27 mouse cellular contexts compared by ENCODE assay signal in genomic region chr16:84800038-84800437, GRCm38 (mm10). TPM values are rescaled to one million over a fixed set of nuclear protein-coding genes. Genes with fewer than 3 reads are reported as not detected.
DNase-seq lines count a peak whose midpoint lies in the region; ATAC-seq and TF ChIP-seq lines count a peak whose summit lies in the region.
"Had no signal": no experiment of that assay in that cellular context is flagged by ENCODE, and none has a peak within 500 bp of the region (broad histone marks: within the 10 kb centered on the region; RNA-seq: fewer than 3 reads in every experiment).

No protein-coding gene starts in this region.

- DNase-seq in heart, adult 2 months, result no peak
- DNase-seq in heart, adult 8-10 months (ENCODE audit: low spot score), result no peak
- peak; percentile 11 for DNase-seq in CD4-positive, CD25-positive, alpha-beta regulatory T cell, adult 2 months (ENCODE audit: low read depth, low spot score)
- DNase-seq in retina, embryonic 14.5 days (ENCODE audit: low spot score), result no peak
- DNase-seq in adrenal gland, postnatal 36 days, result no peak
- DNase-seq: adrenal gland, adult 2 months; adrenal gland, postnatal 14 days; B cell, adult 2 months; cerebellum, adult 18-20 months; cerebellum, adult 9-10 months; cerebellum, postnatal 25 days; forebrain, postnatal 0 days; gastrocnemius, adult 2 months; gastrocnemius, postnatal 14 days; heart, postnatal 14 days; heart, postnatal 4 days had no signal

- no peaks in the 10 kb centered on the region for H3K27me3 ChIP-seq in heart, adult 2 months (ENCODE audit: control insufficient read depth, insufficient read depth, low read length)
- no peaks in the 10 kb centered on the region for H3K27me3 ChIP-seq in kidney, embryonic 14.5 days (ENCODE audit: control insufficient read depth, insufficient read depth, low read length)
- H3K27me3 ChIP-seq: embryonic facial prominence, embryonic 12.5 days; embryonic facial prominence, embryonic 15.5 days; heart, embryonic 13.5 days; hindbrain, embryonic 13.5 days had no signal

- no peak overlapping the region for H3K4me2 ChIP-seq in kidney, embryonic 14.5 days (replicated peaks; ENCODE audit: low read depth, low read length)
- H3K4me2 ChIP-seq: embryonic facial prominence, embryonic 12.5 days; embryonic facial prominence, embryonic 15.5 days; heart, embryonic 13.5 days; hindbrain, embryonic 13.5 days had no signal

- intact Hi-C loops in heart, adult 2 months (cut with DNase I), result no loop called here

- WGBS in heart, adult 2 months, result 43% methylated on average over 2 of the region's 2 CpGs
- 100% methylated on average over 1 of the region's 2 CpGs for WGBS in kidney, embryonic 14.5 days

- H3K9ac ChIP-seq in heart, adult 2 months (ENCODE audit: low read depth, low read length), result no peak overlapping the region
- no peak overlapping the region for H3K9ac ChIP-seq in kidney, embryonic 14.5 days (ENCODE audit: low read depth, low read length)
- H3K9ac ChIP-seq: embryonic facial prominence, embryonic 12.5 days; embryonic facial prominence, embryonic 15.5 days; forebrain, postnatal 0 days; heart, embryonic 13.5 days; hindbrain, embryonic 13.5 days had no signal

- TF ChIP-seq CTCF in heart, adult 2 months (IDR thresholded peaks at IDR 0.05), result no peak

- TF ChIP-seq EP300 in heart, adult 2 months (IDR thresholded peaks at IDR 0.05; ENCODE audit: insufficient read depth, low read depth, low read length), result no peak

- no peak overlapping the region for H3K4me3 ChIP-seq in heart, adult 2 months
- H3K4me3 ChIP-seq in brown adipose tissue, adult 24 weeks (ENCODE audit: insufficient read depth, low read depth, low read length), result no peak overlapping the region
- no peak overlapping the region for H3K4me3 ChIP-seq in kidney, embryonic 14.5 days (ENCODE audit: low read length)
- H3K4me3 ChIP-seq: embryonic facial prominence, embryonic 12.5 days; embryonic facial prominence, embryonic 15.5 days; gastrocnemius, adult 2 months; heart, embryonic 10.5 days; heart, embryonic 13.5 days; hindbrain, embryonic 13.5 days had no signal

- no peak for TF ChIP-seq POLR2A in heart, adult 2 months (IDR thresholded peaks at IDR 0.05; ENCODE audit: insufficient read depth, low read depth, low read length)

- H3K9me3 ChIP-seq in kidney, embryonic 14.5 days (ENCODE audit: control insufficient read depth, low read length), result no peaks in the 10 kb centered on the region
- H3K9me3 ChIP-seq: embryonic facial prominence, embryonic 12.5 days; embryonic facial prominence, embryonic 15.5 days; heart, embryonic 10.5 days; heart, embryonic 13.5 days; hindbrain, embryonic 13.5 days had no signal

- H3K27ac ChIP-seq in heart, adult 2 months, result peak overlapping the region; percentile 67; the same call in 1 of the 2 replicates
- H3K27ac ChIP-seq in brown adipose tissue, adult 24 weeks (replicated peaks; ENCODE audit: low read depth, low read length), result 0 out of 2 replicates have a peak overlapping the region, but pooled peaks have one; percentile 30
- no peak overlapping the region for H3K27ac ChIP-seq in kidney, embryonic 14.5 days (ENCODE audit: low read depth, low read length)
- H3K27ac ChIP-seq: embryonic facial prominence, embryonic 12.5 days; embryonic facial prominence, embryonic 15.5 days; heart, embryonic 10.5 days; heart, embryonic 13.5 days; hindbrain, embryonic 13.5 days had no signal

- no peaks in the 10 kb centered on the region; the same call in 1 of the 2 replicates for H3K79me2 ChIP-seq in heart, adult 2 months (replicated peaks; ENCODE audit: control insufficient read depth, insufficient read depth, low read length)

- peaks cover 52% of the 10 kb centered on the region for H3K36me3 ChIP-seq in heart, adult 2 months (ENCODE audit: control insufficient read depth, insufficient read depth, low read length)
- no peaks in the 10 kb centered on the region for H3K36me3 ChIP-seq in kidney, embryonic 14.5 days (ENCODE audit: control insufficient read depth, insufficient read depth, low read length)
- H3K36me3 ChIP-seq: embryonic facial prominence, embryonic 12.5 days; embryonic facial prominence, embryonic 15.5 days; heart, embryonic 10.5 days; heart, embryonic 13.5 days; hindbrain, embryonic 13.5 days had no signal

- ATAC-seq in inflammation-experienced regulatory T-cells, adult 6 months, result peak; percentile 56
- no peak for ATAC-seq in kidney, embryonic 14.5 days (ENCODE audit: low FRiP score, low TSS enrichment)
- ATAC-seq: forebrain, embryonic 14.5 days; forebrain, postnatal 0 days; hindbrain, embryonic 16.5 days; intestine, postnatal 0 days had no signal

- H3K4me1 ChIP-seq in heart, adult 2 months (ENCODE audit: control insufficient read depth, insufficient read depth, low read length), result peaks cover 17% of the 10 kb centered on the region
- H3K4me1 ChIP-seq in brown adipose tissue, adult 24 weeks (ENCODE audit: control insufficient read depth, insufficient read depth, insufficient read length, low read length), result peaks cover 18% of the 10 kb centered on the region
- 0 out of 2 replicates have a peak, but pooled peaks cover 6% of the 10 kb centered on the region for H3K4me1 ChIP-seq in kidney, embryonic 14.5 days (ENCODE audit: control insufficient read depth, insufficient read depth, low read length)
- H3K4me1 ChIP-seq: embryonic facial prominence, embryonic 12.5 days; embryonic facial prominence, embryonic 15.5 days; hindbrain, embryonic 13.5 days had no signal

RNA-seq across cellular contexts. Expression of gene Jam2, which starts 26.1 kb away (rescaled TPM):
- 10 to 100 TPM; 77.9 to 81.0 TPM for total RNA-seq in heart, adult 2 months (2021)
- polyA plus RNA-seq in heart, adult 2 months (2012; rRNA removed), result 55.4 and 91.2 TPM in 2 replicates
- 10 to 100 TPM; 89.2 to 94.1 (median 91.6) TPM for total RNA-seq in heart, adult 8-10 months (2022)
- 26.8 and 36.1 TPM in 2 replicates for polyA plus RNA-seq in brown adipose tissue, adult 24 weeks (2012; ENCODE audit: insufficient read depth, insufficient read length, missing spikeins)
- polyA plus RNA-seq in inflammation-experienced regulatory T-cells, adult 6 months (2017; shearing (Covaris generic)), result under 1 TPM in 1 of 3 experiments, not detected in 2; 0.21 TPM
- 2.5 and 3.4 TPM in 2 replicates for polyA plus RNA-seq in kidney, embryonic 14.5 days (2014; fragmentation: Nextera tagmentation; extraction: Ambion mirVana)
- 10 to 100 TPM in 1 of 2 experiments, 1 to 10 TPM in 1; 9.0 to 12.6 TPM for total RNA-seq in adrenal gland, postnatal 36 days (2021)

RNA-seq across cellular contexts. Expression of gene Gabpa, which starts 34.7 kb away (rescaled TPM):
- 10 to 100 TPM; 41.3 to 42.6 TPM for total RNA-seq in heart, adult 2 months (2021)
- 10.4 and 22.1 TPM in 2 replicates for polyA plus RNA-seq in heart, adult 2 months (2012; rRNA removed)
- total RNA-seq in heart, adult 8-10 months (2022), result 10 to 100 TPM; 39.4 to 42.6 (median 41.0) TPM
- polyA plus RNA-seq in brown adipose tissue, adult 24 weeks (2012; ENCODE audit: insufficient read depth, insufficient read length, missing spikeins), result 45.9 and 68.9 TPM in 2 replicates
- 10 to 100 TPM; 17.6 to 29.3 (median 20.9) TPM for polyA plus RNA-seq in inflammation-experienced regulatory T-cells, adult 6 months (2017; shearing (Covaris generic))
- polyA plus RNA-seq in kidney, embryonic 14.5 days (2014; fragmentation: Nextera tagmentation; extraction: Ambion mirVana), result 27.5 and 44.7 TPM in 2 replicates
- 10 to 100 TPM; 37.7 to 46.1 TPM for total RNA-seq in adrenal gland, postnatal 36 days (2021)

RNA-seq across cellular contexts. Expression of gene Atp5j, which starts 35.4 kb away (rescaled TPM):
- 1,000 to 10,000 TPM; 1,617 to 1,909 TPM for total RNA-seq in heart, adult 2 months (2021)
- polyA plus RNA-seq in heart, adult 2 months (2012; rRNA removed), result 665 and 1,027 TPM in 2 replicates
- total RNA-seq in heart, adult 8-10 months (2022), result 1,000 to 10,000 TPM; 1,420 to 1,989 (median 1,699) TPM
- 659 and 718 TPM in 2 replicates for polyA plus RNA-seq in brown adipose tissue, adult 24 weeks (2012; ENCODE audit: insufficient read depth, insufficient read length, missing spikeins)
- polyA plus RNA-seq in inflammation-experienced regulatory T-cells, adult 6 months (2017; shearing (Covaris generic)), result 100 to 1,000 TPM; 434 to 717 (median 501) TPM
- polyA plus RNA-seq in kidney, embryonic 14.5 days (2014; fragmentation: Nextera tagmentation; extraction: Ambion mirVana), result 989 and 1,322 TPM in 2 replicates
- 100 to 1,000 TPM; 463 to 544 TPM for total RNA-seq in adrenal gland, postnatal 36 days (2021)
